Mouse (Mus musculus): Measurements from ENCODE around the gene Tmem130.

Gene Tmem130

GRCm38 (mm10) chr5:144761161-144761868 lies at the start of gene Tmem130:
Gene Tmem130 (minus strand): TSS chr5:144761818.
- WGBS = 2% methylated on average over 38 of the region's 38 CpGs

- WGBS = 92% methylated on average over 10 of the region's 10 CpGs
Observed at GRCm38 (mm10) chr5:144806931-144807330, 45.3 kb upstream of the Tmem130 start.

GRCm38 (mm10) chr5:144804181-144804580 lies 42.6 kb upstream of the Tmem130 start:
- WGBS = 84% methylated on average over 7 of the region's 7 CpGs

- 81% methylated on average over 8 of the region's 8 CpGs for WGBS
Observed at GRCm38 (mm10) chr5:144803066-144803465, 41.4 kb upstream of the Tmem130 start.

GRCm38 (mm10) chr5:144797116-144797515 lies 35.5 kb upstream of the Tmem130 start:
- 96% methylated on average over 7 of the region's 7 CpGs for WGBS

GRCm38 (mm10) chr5:144794687-144795086 lies 33.1 kb upstream of the Tmem130 start:
- WGBS = 60% methylated on average over 6 of the region's 6 CpGs

- 77% methylated on average over 5 of the region's 5 CpGs for WGBS
Observed at GRCm38 (mm10) chr5:144793374-144793773, 31.8 kb upstream of the Tmem130 start.

- 93% methylated on average over 18 of the region's 18 CpGs for WGBS
Observed at GRCm38 (mm10) chr5:144786464-144786863, 24.8 kb upstream of the Tmem130 start.

- WGBS = 81% methylated on average over 8 of the region's 8 CpGs
Observed at GRCm38 (mm10) chr5:144780654-144781053, 19.0 kb upstream of the Tmem130 start.

GRCm38 (mm10) chr5:144773231-144773630 lies 11.6 kb upstream of the Tmem130 start:
- 92% methylated on average over 6 of the region's 6 CpGs for WGBS

- 12% methylated on average over 8 of the region's 8 CpGs for WGBS
Observed at GRCm38 (mm10) chr5:144769067-144769482, 7.5 kb upstream of the Tmem130 start.

GRCm38 (mm10) chr5:144767911-144768841 lies 6.6 kb upstream of the Tmem130 start:
- under 1% methylated on average over 92 of the region's 92 CpGs for WGBS

GRCm38 (mm10) chr5:144767106-144767798 lies 5.6 kb upstream of the Tmem130 start, which contains the start of gene Trrap:
Gene Trrap (plus strand): TSS chr5:144767732.
- WGBS = 64% methylated on average over 15 of the region's 15 CpGs

GRCm38 (mm10) chr5:144766646-144767045 lies 5.0 kb upstream of the Tmem130 start:
- WGBS = 54% methylated on average over 11 of the region's 11 CpGs

GRCm38 (mm10) chr5:144766026-144766425 lies 4.4 kb upstream of the Tmem130 start:
- 64% methylated on average over 7 of the region's 7 CpGs for WGBS

GRCm38 (mm10) chr5:144758422-144758821 lies 3.2 kb downstream of the Tmem130 start:
- WGBS = 14% methylated on average over 8 of the region's 8 CpGs

- WGBS = 90% methylated on average over 9 of the region's 9 CpGs
Observed at GRCm38 (mm10) chr5:144757402-144757801, 4.2 kb downstream of the Tmem130 start.

- 80% methylated on average over 10 of the region's 10 CpGs for WGBS
Observed at GRCm38 (mm10) chr5:144755191-144755590, 6.4 kb downstream of the Tmem130 start.

GRCm38 (mm10) chr5:144753041-144753440 lies 8.6 kb downstream of the Tmem130 start:
- WGBS = 44% methylated on average over 7 of the region's 7 CpGs

GRCm38 (mm10) chr5:144752432-144752831 lies 9.2 kb downstream of the Tmem130 start:
- WGBS = 27% methylated on average over 5 of the region's 5 CpGs

- 86% methylated on average over 14 of the region's 14 CpGs for WGBS
Observed at GRCm38 (mm10) chr5:144737101-144737500, 24.5 kb downstream of the Tmem130 start.

GRCm38 (mm10) chr5:144734949-144735348 lies 26.7 kb downstream of the Tmem130 start:
- WGBS = 24% methylated on average over 8 of the region's 8 CpGs
